Mouse (Mus musculus) embryonic fibroblast, embryonic 13.5 days (primary cell): Measurements from ENCODE around the gene Impdh1.

Experiments used
- CTCF ChIP-seq: IDR thresholded peaks from 2 replicates; pipeline ENCODE4 v1.5.1; 2011; ENCODE audit warnings: mild to moderate bottlenecking, control low read depth, low read length, moderate library complexity, borderline replicate concordance; ENCODE audit not compliant: insufficient read depth
- POLR2A ChIP-seq: IDR thresholded peaks from 2 replicates; pipeline ENCODE4 v1.6.1; 2011; ENCODE audit warnings: low read depth, mild to moderate bottlenecking, control low read depth, low read length, moderate library complexity

GRCm38 (mm10) chr6:29177901-29178879, 38.0 kb downstream of the Impdh1 start:
- TF ChIP-seq POLR2A (no peak), CTCF (no peak)
